Mouse (Mus musculus) small intestine, adult 2 months (tissue): Measurements from ENCODE around the gene Scpep1.

ENCODE experiments used
- CTCF ChIP-seq: fragments of 200-500 bp; IDR thresholded peaks from 2 replicates; pipeline ENCODE4 v1.5.1; 2012; ENCODE audit warnings: low read depth, mild to moderate bottlenecking, control low read depth, inconsistent platforms, low read length, moderate library complexity, mixed read lengths; ENCODE audit not compliant: insufficient replicate concordance, insufficient read length; ENCODE audit errors: extremely low read depth
- POLR2A ChIP-seq: fragments of 200-500 bp; IDR thresholded peaks from 2 replicates; pipeline ENCODE4 v1.6.1; 2012; ENCODE audit warnings: low read depth, mild to moderate bottlenecking, control low read depth, inconsistent platforms, low read length, moderate library complexity

DNA sequence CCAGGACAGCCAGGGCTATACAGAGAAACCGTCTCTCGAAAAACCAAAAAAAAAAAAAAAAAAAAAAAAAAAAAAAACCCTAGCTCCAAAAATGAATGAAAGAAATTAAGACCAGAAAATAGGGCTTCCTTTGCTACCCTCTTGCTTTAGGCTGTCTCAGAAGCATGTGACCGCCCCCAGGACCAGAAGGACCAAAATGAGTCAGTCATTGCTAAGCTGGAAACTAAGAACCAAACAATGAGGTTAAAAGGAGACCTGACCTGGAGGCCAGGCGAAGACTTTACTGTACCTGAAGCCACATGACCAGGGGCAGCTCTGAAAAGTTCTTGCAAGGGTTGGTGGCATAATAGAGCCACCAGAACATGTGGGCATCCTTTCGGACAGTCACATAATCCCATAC is 3.1 kb downstream of the Scpep1 start:
- TF ChIP-seq CTCF (no peak), POLR2A (no peak)
